11 mouse cellular contexts compared by ENCODE assay signal in the genomic region with DNA sequence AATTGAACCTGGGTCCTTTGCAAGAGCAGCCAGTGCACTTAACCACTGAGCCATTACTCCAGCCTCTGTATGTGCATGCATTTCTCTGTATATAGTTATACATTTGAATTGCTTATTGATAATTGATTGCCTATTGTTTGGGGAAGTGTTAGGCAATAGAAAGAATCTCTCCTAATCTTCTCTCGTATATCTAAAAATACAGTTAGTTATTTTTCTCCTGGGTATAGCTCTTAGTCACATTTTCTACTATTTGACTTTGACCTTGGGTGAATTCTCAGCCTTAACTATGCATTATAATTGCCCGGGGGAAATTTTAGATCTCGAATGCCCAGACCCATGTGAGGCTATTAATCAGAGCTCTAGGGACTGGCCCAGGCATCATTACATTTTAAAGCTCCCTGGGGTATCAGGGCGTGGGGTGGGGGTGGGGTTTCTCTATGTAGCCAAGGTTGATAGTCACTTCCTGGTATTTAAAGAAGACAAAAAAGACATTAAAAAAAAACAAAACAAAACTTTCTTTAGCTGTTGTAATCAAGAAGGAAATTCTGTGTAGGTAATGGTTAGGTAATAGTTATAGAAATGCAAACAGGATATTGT.
"Had no signal": no experiment of that assay in that cellular context is flagged by ENCODE, and none has a peak within 500 bp of the region (broad histone marks: within the 10 kb centered on the region; RNA-seq: fewer than 3 reads in every experiment).

No protein-coding gene starts in this region.

- ATAC-seq: lung, postnatal 0 days; midbrain, embryonic 16.5 days had no signal

- H3K27ac ChIP-seq: layer of hippocampus, adult 2 months; limb, embryonic 10.5 days; liver, embryonic 15.5 days; midbrain, embryonic 12.5 days had no signal

- H3K4me3 ChIP-seq: layer of hippocampus, adult 2 months; limb, embryonic 10.5 days; liver, embryonic 15.5 days; megakaryocyte, embryonic 14.5 days; midbrain, embryonic 12.5 days had no signal

- DNase-seq: lung, adult 2 months; lung, postnatal 4 days; right cerebral cortex, postnatal 14 days; thymus, postnatal 4 days had no signal
